Mouse (Mus musculus) bone marrow, adult 2 months (tissue): ENCODE measurements around the gene Nalcn.

Source experiments
- CTCF ChIP-seq: fragments of 200-500 bp; IDR thresholded peaks from 2 replicates; pipeline ENCODE4 v1.5.1; 2011; ENCODE audit warnings: low read length, control low read depth; ENCODE audit not compliant: control insufficient read depth, insufficient read depth
- POLR2A ChIP-seq: fragments of 200-500 bp; IDR thresholded peaks from 2 replicates; pipeline ENCODE4 v1.6.1; 2011; ENCODE audit warnings: low read depth, mild to moderate bottlenecking, control low read depth, low read length, borderline replicate concordance; ENCODE audit not compliant: control insufficient read depth

- TF ChIP-seq CTCF (no peak), POLR2A (no peak)
Measured at GRCm38 (mm10) chr14:123575356-123575755, 51.6 kb downstream of the Nalcn start.
